Mouse (Mus musculus) lung, adult 10 weeks (tissue): ENCODE data around the gene Ap1m1. TPM values are rescaled to one million over a fixed set of nuclear protein-coding genes. Genes with fewer than 3 reads are reported as not detected.

Experiments
- polyA plus RNA-seq: library from polyadenylated mRNA; stranded (reverse); fragments of 350-450 nt; fragmentation: Illumina TruSeq; extraction: RNeasy Lipid Tissue Mini Kit (QIAGEN cat#74804); gene quantifications from one replicate; pipeline ENCODE4 v1.2.3, GENCODE M21; 2014; ENCODE audit warnings: low read depth, low replicate concordance; ENCODE audit not compliant: insufficient read depth

Ap1m1 gene
- 29.5 TPM for polyA plus RNA-seq

GRCm38 (mm10) chr8:72239499-72240402 is at the start of gene Ap1m1:
Gene Ap1m1, plus strand, starts transcription at chr8:72240018.

DNA sequence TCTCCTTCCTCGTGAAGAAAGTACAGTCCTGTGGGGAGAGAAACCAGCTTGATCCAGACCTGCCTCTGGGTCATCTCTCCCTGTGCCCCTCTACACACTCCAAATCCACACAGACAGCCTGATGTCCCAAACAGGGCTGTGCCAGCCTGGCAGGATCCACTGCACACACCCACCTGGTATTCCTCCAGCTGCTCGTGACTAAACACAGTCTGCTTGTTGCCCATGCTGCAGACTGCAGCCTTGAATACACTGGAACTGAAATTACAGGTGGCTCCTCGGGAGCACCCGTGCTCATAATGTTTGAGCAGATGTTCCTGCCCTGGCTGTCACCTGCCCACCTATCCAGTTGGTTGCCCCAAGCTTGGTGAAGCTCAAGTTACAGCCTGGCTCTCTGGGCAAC is 27.1 kb upstream of the Ap1m1 start, which contains the start of gene Cib3:
TSS of gene Cib3 (minus strand) at position 87 of the 400 bp plus-strand sequence.

DNA sequence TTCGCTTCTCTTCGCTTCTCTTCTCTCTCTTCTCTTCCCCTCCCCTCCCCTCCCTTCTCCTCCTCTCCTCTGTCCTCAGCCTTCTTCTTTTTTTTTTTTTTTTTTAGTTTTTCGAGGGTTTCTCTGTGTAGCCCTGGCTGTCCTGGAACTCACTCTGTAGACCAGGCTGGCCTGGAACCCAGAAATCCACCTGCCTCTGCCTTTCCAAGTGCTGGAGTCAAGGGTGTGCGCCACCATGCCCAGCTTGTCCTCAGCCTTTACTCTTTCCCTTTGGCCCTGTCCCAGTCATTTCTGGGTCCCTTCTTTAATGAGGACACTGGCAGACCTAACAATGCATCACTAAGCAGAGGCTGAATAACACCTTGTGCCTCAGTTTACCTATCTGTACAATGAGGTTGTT is 26.3 kb upstream of the Ap1m1 start, which contains the start of gene Gm11034:
TSS of gene Gm11034 (minus strand) at position 101 of the 400 bp plus-strand sequence.

GRCm38 (mm10) chr8:72219541-72220363 is 20.1 kb upstream of the Ap1m1 start, which contains the start of gene Fam32a:
Gene Fam32a, plus strand, starts transcription at chr8:72219730.

GRCm38 (mm10) chr8:72305210-72305905 is 65.5 kb downstream of the Ap1m1 start, which contains the start of gene Gm10282:
Gene Gm10282, minus strand, starts transcription at chr8:72305260.

Other genes starting within 250 kb of the Ap1m1 start
- gene Cyp4f18, start 230.4 kb upstream of the Ap1m1 start, polyA plus RNA-seq, result 12.6 TPM
- gene Olfr372, start 198.8 kb upstream of the Ap1m1 start, polyA plus RNA-seq, result not detected
- gene Olfr373, start 156.8 kb upstream of the Ap1m1 start, polyA plus RNA-seq, result not detected
- not detected for gene Olfr374, start 133.0 kb upstream of the Ap1m1 start, polyA plus RNA-seq
- gene Tpm4, start 105.0 kb upstream of the Ap1m1 start, polyA plus RNA-seq, result 317 TPM
- gene Rab8a, start 78.8 kb upstream of the Ap1m1 start, polyA plus RNA-seq, result 39.2 TPM
- gene Hsh2d, start 50.4 kb upstream of the Ap1m1 start, polyA plus RNA-seq, result 1.3 TPM
- gene Cib3, start 27.2 kb upstream of the Ap1m1 start, polyA plus RNA-seq, result 0.62 TPM
- not detected for gene Gm11034, start 26.4 kb upstream of the Ap1m1 start, polyA plus RNA-seq
- gene Fam32a, start 20.3 kb upstream of the Ap1m1 start, polyA plus RNA-seq, result 64.0 TPM
- 2.8 TPM for gene Gm10282, start 65.2 kb downstream of the Ap1m1 start, polyA plus RNA-seq
- 209 TPM for gene Klf2, start 79.0 kb downstream of the Ap1m1 start, polyA plus RNA-seq
- gene Eps15l1, start 181.4 kb downstream of the Ap1m1 start, polyA plus RNA-seq, result 16.6 TPM
- 1.7 TPM for gene Calr3, start 203.9 kb downstream of the Ap1m1 start, polyA plus RNA-seq
- gene 1700030K09Rik, start 203.9 kb downstream of the Ap1m1 start, polyA plus RNA-seq, result 3.9 TPM
- gene Cherp, start 235.2 kb downstream of the Ap1m1 start, polyA plus RNA-seq, result 12.6 TPM